Mouse (Mus musculus) lung, adult 2 months (tissue): ENCODE measurements around the gene Galnt17.

ENCODE experiments used
- CTCF ChIP-seq: fragments of 200-500 bp; IDR thresholded peaks from 2 replicates; pipeline ENCODE4 v1.5.1; 2011; ENCODE audit warnings: mild to moderate bottlenecking, low read length, control low read depth; ENCODE audit not compliant: insufficient read depth
- POLR2A ChIP-seq: fragments of 200-500 bp; IDR thresholded peaks from 2 replicates; pipeline ENCODE4 v1.6.1; 2011; ENCODE audit warnings: low read depth, mild to moderate bottlenecking, control low read depth, low read length, borderline replicate concordance; ENCODE audit errors: extremely low read depth

DNA sequence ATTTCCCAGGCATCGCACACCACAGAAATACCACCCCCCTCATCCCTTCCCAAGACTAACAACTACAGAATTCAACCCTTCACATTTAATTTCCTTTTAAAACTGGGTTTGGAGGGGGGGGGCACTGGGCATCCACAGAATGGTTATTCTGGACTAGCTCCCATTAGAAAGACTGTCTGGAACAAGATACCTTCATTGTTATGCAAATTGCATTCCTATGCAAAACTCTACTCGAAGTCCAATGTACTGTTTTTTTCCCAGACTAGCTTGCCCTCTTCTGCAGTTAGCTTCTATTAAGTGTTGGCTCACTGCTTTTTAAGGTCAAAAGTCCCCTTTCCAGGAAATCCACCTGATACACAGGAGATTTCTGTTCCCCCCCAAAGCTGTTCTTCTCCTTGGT is 131.1 kb downstream of the Galnt17 start:
- TF ChIP-seq POLR2A (no peak), CTCF (no peak)
